Mouse (Mus musculus): ENCODE measurements around the gene Shroom3. TPM values are rescaled to one million over a fixed set of nuclear protein-coding genes. Genes with fewer than 3 reads are reported as not detected.

Shroom3 gene
- polyA plus RNA-seq, 1 experiment from 2014 or later: 15.2 TPM

- 54% methylated on average over 5 of the region's 5 CpGs for WGBS
- ATAC-seq (replicated peaks; ENCODE audit: low FRiP score) (0 out of 2 replicates have a peak, but pooled peaks have one; percentile 21), DNase-seq (ENCODE audit: low spot score) (no peak)
- no peak overlapping the region for H3K4me3 ChIP-seq (ENCODE audit: low read depth, low read length)
- no peaks in the 10 kb centered on the region for H3K27me3 ChIP-seq (ENCODE audit: control insufficient read depth, insufficient read depth, low read length)
- no peak overlapping the region for H3K4me2 ChIP-seq (ENCODE audit: low read depth, low read length, severe bottlenecking)
- no peaks in the 10 kb centered on the region for H3K4me1 ChIP-seq (replicated peaks; ENCODE audit: control insufficient read depth, insufficient read depth, low read length)
- H3K9ac ChIP-seq (ENCODE audit: low read length): no peak overlapping the region
- H3K27ac ChIP-seq (ENCODE audit: low read depth, low read length): no peak overlapping the region
- H3K9me3 ChIP-seq (ENCODE audit: control insufficient read depth, low read length): no peaks in the 10 kb centered on the region
- H3K36me3 ChIP-seq (ENCODE audit: control insufficient read depth, insufficient read depth, low read length): no peaks in the 10 kb centered on the region
Measured at GRCm38 (mm10) chr5:92998494-92999016, 315.3 kb downstream of the Shroom3 start.

- Histone ChIP-seq H3K9me3 (ENCODE audit: control insufficient read depth, low read length) (no peaks in the 10 kb centered on the region), H3K27me3 (ENCODE audit: control insufficient read depth, insufficient read depth, low read length) (no peaks in the 10 kb centered on the region), H3K9ac (ENCODE audit: low read length) (no peak overlapping the region), H3K4me3 (ENCODE audit: low read depth, low read length) (no peak overlapping the region), H3K27ac (ENCODE audit: low read depth, low read length) (no peak overlapping the region), H3K4me1 (replicated peaks; ENCODE audit: control insufficient read depth, insufficient read depth, low read length) (no peaks in the 10 kb centered on the region), H3K36me3 (ENCODE audit: control insufficient read depth, insufficient read depth, low read length) (no peaks in the 10 kb centered on the region), H3K4me2 (ENCODE audit: low read depth, low read length, severe bottlenecking) (no peak overlapping the region)
- ATAC-seq (replicated peaks; ENCODE audit: low FRiP score) (no peak), DNase-seq (ENCODE audit: low spot score) (no peak)
- 87% methylated on average over 6 of the region's 6 CpGs for WGBS
Measured at GRCm38 (mm10) chr5:93000060-93000459, 316.8 kb downstream of the Shroom3 start.

GRCm38 (mm10) chr5:93000774-93001757 lies 317.8 kb downstream of the Shroom3 start:
- Histone ChIP-seq H3K36me3 (ENCODE audit: control insufficient read depth, insufficient read depth, low read length) (no peaks in the 10 kb centered on the region), H3K27me3 (ENCODE audit: control insufficient read depth, insufficient read depth, low read length) (no peaks in the 10 kb centered on the region), H3K4me1 (replicated peaks; ENCODE audit: control insufficient read depth, insufficient read depth, low read length) (no peaks in the 10 kb centered on the region), H3K4me2 (ENCODE audit: low read depth, low read length, severe bottlenecking) (no peak overlapping the region), H3K9me3 (ENCODE audit: control insufficient read depth, low read length) (no peaks in the 10 kb centered on the region), H3K27ac (ENCODE audit: low read depth, low read length) (no peak overlapping the region), H3K4me3 (ENCODE audit: low read depth, low read length) (no peak overlapping the region), H3K9ac (ENCODE audit: low read length) (no peak overlapping the region)
- ATAC-seq (replicated peaks; ENCODE audit: low FRiP score): no peak
- WGBS: 87% methylated on average over 17 of the region's 17 CpGs
- DNase-seq (ENCODE audit: low spot score): no peak

- Histone ChIP-seq H3K9me3 (ENCODE audit: control insufficient read depth, low read length) (no peaks in the 10 kb centered on the region), H3K27ac (ENCODE audit: low read depth, low read length) (no peak overlapping the region), H3K27me3 (ENCODE audit: control insufficient read depth, insufficient read depth, low read length) (no peaks in the 10 kb centered on the region), H3K4me3 (ENCODE audit: low read depth, low read length) (no peak overlapping the region), H3K36me3 (ENCODE audit: control insufficient read depth, insufficient read depth, low read length) (no peaks in the 10 kb centered on the region), H3K9ac (ENCODE audit: low read length) (no peak overlapping the region), H3K4me2 (ENCODE audit: low read depth, low read length, severe bottlenecking) (no peak overlapping the region), H3K4me1 (replicated peaks; ENCODE audit: control insufficient read depth, insufficient read depth, low read length) (no peaks in the 10 kb centered on the region)
- DNase-seq (ENCODE audit: low spot score): no peak
- WGBS: 87% methylated on average over 2 of the region's 2 CpGs
- ATAC-seq (replicated peaks; ENCODE audit: low FRiP score): no peak
Measured at GRCm38 (mm10) chr5:93002615-93003014, 319.4 kb downstream of the Shroom3 start.

- H3K4me1 ChIP-seq (replicated peaks; ENCODE audit: control insufficient read depth, insufficient read depth, low read length): no peaks in the 10 kb centered on the region
- no peaks in the 10 kb centered on the region for H3K9me3 ChIP-seq (ENCODE audit: control insufficient read depth, low read length)
- WGBS: 8% methylated on average over 20 of the region's 20 CpGs
- H3K27ac ChIP-seq (ENCODE audit: low read depth, low read length): 0 out of 2 replicates have a peak overlapping the region, but pooled peaks have one; percentile 18
- no peaks in the 10 kb centered on the region for H3K36me3 ChIP-seq (ENCODE audit: control insufficient read depth, insufficient read depth, low read length)
- no peaks in the 10 kb centered on the region for H3K27me3 ChIP-seq (ENCODE audit: control insufficient read depth, insufficient read depth, low read length)
- DNase-seq (ENCODE audit: low spot score) (peak; percentile 72), ATAC-seq (replicated peaks; ENCODE audit: low FRiP score) (0 out of 2 replicates have a peak, but pooled peaks have one; percentile 33)
- no peak overlapping the region for H3K4me3 ChIP-seq (ENCODE audit: low read depth, low read length)
- H3K9ac ChIP-seq (ENCODE audit: low read length): no peak overlapping the region
- peak overlapping the region; percentile 36; the same call in 1 of the 2 replicates for H3K4me2 ChIP-seq (ENCODE audit: low read depth, low read length, severe bottlenecking)
Measured at GRCm38 (mm10) chr5:93005229-93005814, 322.1 kb downstream of the Shroom3 start.

- ATAC-seq (replicated peaks; ENCODE audit: low FRiP score): peak; percentile 66
- H3K4me3 ChIP-seq (ENCODE audit: low read depth, low read length): no peak overlapping the region
- no peaks in the 10 kb centered on the region for H3K4me1 ChIP-seq (replicated peaks; ENCODE audit: control insufficient read depth, insufficient read depth, low read length)
- no peaks in the 10 kb centered on the region for H3K9me3 ChIP-seq (ENCODE audit: control insufficient read depth, low read length)
- 56% methylated on average over 14 of the region's 14 CpGs for WGBS
- no peaks in the 10 kb centered on the region for H3K27me3 ChIP-seq (ENCODE audit: control insufficient read depth, insufficient read depth, low read length)
- H3K27ac ChIP-seq (ENCODE audit: low read depth, low read length): no peak overlapping the region
- DNase-seq (ENCODE audit: low spot score): peak; percentile 54
- no peaks in the 10 kb centered on the region for H3K36me3 ChIP-seq (ENCODE audit: control insufficient read depth, insufficient read depth, low read length)
- H3K4me2 ChIP-seq (ENCODE audit: low read depth, low read length, severe bottlenecking): peak overlapping the region; percentile 36; the same call in 1 of the 2 replicates
- no peak overlapping the region for H3K9ac ChIP-seq (ENCODE audit: low read length)
Measured at GRCm38 (mm10) chr5:93005815-93006341, 322.6 kb downstream of the Shroom3 start.

GRCm38 (mm10) chr5:93008256-93008655 lies 325.0 kb downstream of the Shroom3 start:
- no peak for DNase-seq (ENCODE audit: low spot score)
- Histone ChIP-seq H3K4me1 (replicated peaks; ENCODE audit: control insufficient read depth, insufficient read depth, low read length) (no peaks in the 10 kb centered on the region), H3K4me3 (ENCODE audit: low read depth, low read length) (no peak overlapping the region), H3K27ac (ENCODE audit: low read depth, low read length) (no peak overlapping the region), H3K4me2 (ENCODE audit: low read depth, low read length, severe bottlenecking) (no peak overlapping the region), H3K36me3 (ENCODE audit: control insufficient read depth, insufficient read depth, low read length) (no peaks in the 10 kb centered on the region), H3K9me3 (ENCODE audit: control insufficient read depth, low read length) (no peaks in the 10 kb centered on the region), H3K9ac (ENCODE audit: low read length) (no peak overlapping the region), H3K27me3 (ENCODE audit: control insufficient read depth, insufficient read depth, low read length) (no peaks in the 10 kb centered on the region)
- WGBS: 96% methylated on average over 9 of the region's 9 CpGs
- ATAC-seq (replicated peaks; ENCODE audit: low FRiP score): no peak
